40 mouse cellular contexts compared by ENCODE assay signal in the genomic region with DNA sequence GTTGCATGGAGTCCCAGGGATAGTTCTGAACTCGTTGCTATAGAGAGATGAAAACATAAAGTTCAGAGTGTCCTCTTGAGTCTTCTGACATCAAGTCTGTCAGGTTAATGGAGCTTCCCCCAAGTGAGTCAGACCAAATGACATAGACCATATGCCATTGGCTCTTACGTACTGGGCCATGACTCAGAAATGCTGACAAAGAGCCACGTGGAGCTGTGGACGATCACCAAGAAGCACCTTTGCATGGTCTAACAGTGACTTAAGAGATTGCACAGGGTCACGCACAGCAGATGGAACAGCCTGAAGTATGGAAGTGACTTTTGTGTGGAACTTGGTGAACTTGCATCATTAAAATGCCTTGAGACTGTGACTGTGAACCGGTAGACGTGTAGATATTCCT. TPM values are rescaled to one million over a fixed set of nuclear protein-coding genes. Genes with fewer than 3 reads are reported as not detected.
"Had no signal": no experiment of that assay in that cellular context is flagged by ENCODE, and none has a peak within 500 bp of the region (broad histone marks: within the 10 kb centered on the region; RNA-seq: fewer than 3 reads in every experiment).

No protein-coding gene starts in this region.

- DNase-seq: gastrocnemius, postnatal 14 days; gastrocnemius, postnatal 36 days; heart, adult 18-20 months; heart, postnatal 10 days; heart, postnatal 4 days; kidney, adult 11 months; kidney, adult 2 months; kidney, adult 9 months; kidney, postnatal 14 days; kidney, postnatal 36 days; layer of hippocampus, adult 9-11 months; liver; liver, embryonic 13.5 days; liver, postnatal 0 days had no signal

- H3K36me3 ChIP-seq: heart, embryonic 10.5 days; heart, embryonic 12.5 days; hindbrain, embryonic 13.5 days; hindbrain, embryonic 15.5 days; kidney, embryonic 15.5 days; limb, embryonic 10.5 days; limb, embryonic 12.5 days; liver, embryonic 13.5 days; liver, embryonic 15.5 days had no signal

- H3K9me3 ChIP-seq: heart, embryonic 10.5 days; heart, embryonic 12.5 days; hindbrain, embryonic 13.5 days; hindbrain, embryonic 15.5 days; kidney, embryonic 15.5 days; limb, embryonic 10.5 days; limb, embryonic 12.5 days; liver, embryonic 13.5 days; liver, embryonic 15.5 days had no signal

- H3K4me2 ChIP-seq: heart, embryonic 12.5 days; hindbrain, embryonic 13.5 days; hindbrain, embryonic 15.5 days; kidney, embryonic 15.5 days; limb, embryonic 12.5 days; liver, embryonic 11.5 days; liver, embryonic 13.5 days; liver, embryonic 15.5 days had no signal

- H3K9ac ChIP-seq: heart, embryonic 12.5 days; hindbrain, embryonic 13.5 days; hindbrain, embryonic 15.5 days; kidney, embryonic 15.5 days; limb, embryonic 12.5 days; liver, embryonic 13.5 days; liver, embryonic 15.5 days; liver, postnatal 0 days had no signal

- H3K27ac ChIP-seq: heart, embryonic 10.5 days; hindbrain, embryonic 13.5 days; hindbrain, embryonic 15.5 days; hindbrain, postnatal 0 days; kidney, embryonic 15.5 days; kidney, postnatal 0 days; left cerebral cortex, adult 2 months; limb, embryonic 10.5 days; limb, embryonic 12.5 days; liver, embryonic 13.5 days; liver, embryonic 15.5 days had no signal

- H3K4me3 ChIP-seq: heart, embryonic 10.5 days; heart, embryonic 12.5 days; hindbrain, embryonic 13.5 days; hindbrain, embryonic 15.5 days; kidney, embryonic 15.5 days; left cerebral cortex, adult 2 months; limb, embryonic 10.5 days; limb, embryonic 12.5 days; liver, embryonic 13.5 days; liver, embryonic 15.5 days had no signal

- H3K4me1 ChIP-seq: hindbrain, embryonic 15.5 days; kidney, embryonic 15.5 days; limb, embryonic 10.5 days; limb, embryonic 12.5 days; liver, embryonic 15.5 days had no signal

- ATAC-seq: hindbrain, postnatal 0 days; intestine, embryonic 16.5 days; liver, postnatal 0 days had no signal

- H3K27me3 ChIP-seq: hindbrain, embryonic 15.5 days had no signal

RNA-seq across cellular contexts. Expression of gene Prss54, which starts 40.2 kb away (rescaled TPM):
- total RNA-seq: gastrocnemius, adult 18-20 months; gastrocnemius, adult 8-10 months; gastrocnemius, postnatal 14 days; gastrocnemius, postnatal 36 days; heart, adult 18-20 months; heart, adult 8-10 months; heart, postnatal 10 days; heart, postnatal 25 days; heart, postnatal 4 days; hindbrain, postnatal 0 days; layer of hippocampus, adult 18-20 months; layer of hippocampus, adult 8-10 months; layer of hippocampus, postnatal 25 days had no signal
- polyA plus RNA-seq: heart, embryonic 10.5 days; heart, embryonic 12.5 days; heart, embryonic 14.5 days; heart, embryonic 16.5 days; hindbrain, embryonic 11.5 days; hindbrain, embryonic 13.5 days; hindbrain, embryonic 15.5 days; hindbrain, postnatal 0 days; intestine, embryonic 14.5 days; intestine, embryonic 16.5 days; kidney, adult 2 months; kidney, embryonic 15.5 days; kidney, postnatal 0 days; large intestine, adult 2 months; limb, embryonic 10.5 days; limb, embryonic 12.5 days; limb, embryonic 14.5 days; liver, embryonic 11.5 days; liver, embryonic 13.5 days; liver, embryonic 15.5 days; liver, postnatal 0 days had no signal
